In the genomic region with DNA sequence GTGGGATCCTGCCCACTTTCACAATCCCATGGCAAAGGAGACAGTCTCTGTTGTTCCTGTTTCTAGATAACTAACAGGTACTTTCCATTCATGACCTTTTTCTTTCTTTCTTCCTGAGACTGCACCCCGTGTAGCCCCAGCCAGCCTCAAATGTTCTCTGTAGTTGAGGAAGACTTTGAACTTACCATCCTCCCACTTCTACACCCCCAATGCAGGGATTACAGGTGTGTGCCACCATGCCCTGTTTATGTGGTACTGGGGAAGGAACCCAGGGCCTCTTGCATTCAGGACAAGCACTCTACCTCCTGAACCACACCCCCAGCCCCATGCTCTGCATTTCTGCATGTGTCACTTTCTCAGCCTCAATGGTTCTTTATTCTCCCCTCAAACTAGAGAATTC, we compare ENCODE assay signal across 33 mouse cellular contexts. TPM values are rescaled to one million over a fixed set of nuclear protein-coding genes. Genes with fewer than 3 reads are reported as not detected.
A peak's percentile ranks its signal among the peaks of the same experiment; 100 is the strongest.
DNase-seq lines count a peak whose midpoint lies in the region; ATAC-seq lines count a peak whose summit lies in the region.
"Had no signal": no experiment of that assay in that cellular context is flagged by ENCODE, and none has a peak within 500 bp of the region (broad histone marks: within the 10 kb centered on the region; RNA-seq: fewer than 3 reads in every experiment).

No protein-coding gene starts in this region.

- peak; percentile 32 for ATAC-seq in CD4-positive, CD25-positive, alpha-beta regulatory T cell, adult 4 months
- ATAC-seq in inflammation-experienced regulatory T-cells, adult 6 months, result peak; percentile 35
- no peak for ATAC-seq in midbrain, embryonic 16.5 days
- ATAC-seq: forebrain, embryonic 15.5 days; hindbrain, embryonic 16.5 days; liver, embryonic 12.5 days; liver, postnatal 0 days; lung, postnatal 0 days; midbrain, embryonic 13.5 days; Patski had no signal

- no peak overlapping the region for H3K9ac ChIP-seq in midbrain, embryonic 16.5 days (ENCODE audit: low read depth, low read length)
- H3K9ac ChIP-seq: embryonic facial prominence, embryonic 13.5 days; forebrain, embryonic 15.5 days; heart, embryonic 13.5 days; kidney, embryonic 15.5 days; liver, embryonic 12.5 days; liver, postnatal 0 days; midbrain, embryonic 13.5 days; neural tube, embryonic 15.5 days had no signal

- H3K9me3 ChIP-seq in midbrain, embryonic 16.5 days (replicated peaks; ENCODE audit: control insufficient read depth, low read length, poor library complexity, severe bottlenecking), result no peaks in the 10 kb centered on the region
- H3K9me3 ChIP-seq: embryonic facial prominence, embryonic 13.5 days; forebrain, embryonic 10.5 days; forebrain, embryonic 15.5 days; heart, embryonic 13.5 days; kidney, embryonic 15.5 days; liver, embryonic 12.5 days; midbrain, embryonic 13.5 days; neural tube, embryonic 15.5 days had no signal

- H3K36me3 ChIP-seq in midbrain, embryonic 16.5 days (ENCODE audit: control insufficient read depth, insufficient read depth, low read length), result no peaks in the 10 kb centered on the region
- H3K36me3 ChIP-seq: embryonic facial prominence, embryonic 13.5 days; forebrain, embryonic 10.5 days; forebrain, embryonic 15.5 days; heart, embryonic 13.5 days; kidney, embryonic 15.5 days; liver, embryonic 12.5 days; midbrain, embryonic 13.5 days; neural tube, embryonic 15.5 days had no signal

- no peaks in the 10 kb centered on the region for H3K4me1 ChIP-seq in midbrain, embryonic 16.5 days (ENCODE audit: control insufficient read depth, insufficient read depth, low read length)
- H3K4me1 ChIP-seq: embryonic facial prominence, embryonic 13.5 days; forebrain, embryonic 10.5 days; forebrain, embryonic 15.5 days; heart, embryonic 13.5 days; kidney, embryonic 15.5 days; midbrain, embryonic 13.5 days; neural tube, embryonic 15.5 days had no signal

- 83% methylated on average over 1 of the region's 1 CpGs for WGBS in midbrain, embryonic 16.5 days

- H3K4me3 ChIP-seq in midbrain, embryonic 16.5 days (ENCODE audit: low read depth, low read length), result no peak overlapping the region
- H3K4me3 ChIP-seq: embryonic facial prominence, embryonic 13.5 days; forebrain, embryonic 10.5 days; forebrain, embryonic 15.5 days; gastrocnemius, adult 2 months; heart, adult 2 months; heart, embryonic 13.5 days; kidney, embryonic 15.5 days; liver, embryonic 12.5 days; midbrain, embryonic 13.5 days; neural tube, embryonic 15.5 days had no signal

- H3K27me3 ChIP-seq in midbrain, embryonic 16.5 days (ENCODE audit: control insufficient read depth, insufficient read depth, low read depth, low read length), result no peaks in the 10 kb centered on the region; the same call in 1 of the 2 replicates
- H3K27me3 ChIP-seq: embryonic facial prominence, embryonic 13.5 days; forebrain, embryonic 15.5 days; heart, embryonic 13.5 days; neural tube, embryonic 15.5 days; Patski had no signal

- no peak overlapping the region for H3K27ac ChIP-seq in midbrain, embryonic 16.5 days (ENCODE audit: low read length)
- H3K27ac ChIP-seq: embryonic facial prominence, embryonic 13.5 days; forebrain, embryonic 10.5 days; forebrain, embryonic 15.5 days; gastrocnemius, adult 2 months; heart, adult 2 months; heart, embryonic 13.5 days; kidney, embryonic 15.5 days; liver, embryonic 12.5 days; macrophage; midbrain, embryonic 13.5 days; neural tube, embryonic 15.5 days had no signal

- no peak overlapping the region for H3K4me2 ChIP-seq in midbrain, embryonic 16.5 days (ENCODE audit: low read length)
- H3K4me2 ChIP-seq: embryonic facial prominence, embryonic 13.5 days; forebrain, embryonic 15.5 days; heart, embryonic 13.5 days; kidney, embryonic 15.5 days; liver, embryonic 12.5 days; midbrain, embryonic 13.5 days; neural tube, embryonic 15.5 days had no signal

- peak; percentile 9 to 23 for DNase-seq in thymus, postnatal 10 days (ENCODE audit: low spot score in 2 of 2)
- no peak for DNase-seq in left cerebral cortex, adult 18-20 months (ENCODE audit: low spot score in 2 of 2)
- DNase-seq in right cerebral cortex, postnatal 4 days, result no peak
- DNase-seq: adrenal gland, postnatal 14 days; B cell, adult 2 months; cerebellum, adult 11 months; cerebellum, adult 9-10 months; cerebellum, postnatal 36 days; gastrocnemius, adult 2 months; gastrocnemius, postnatal 36 days; heart, adult 2 months; heart, postnatal 14 days; kidney, adult 11 months; kidney, postnatal 4 days; left cerebral cortex, postnatal 4 days; liver, postnatal 0 days; right cerebral cortex, postnatal 25 days; spleen, adult 18-20 months had no signal

RNA-seq across cellular contexts. Expression of a gene that starts 47.7 kb away (rescaled TPM):
- polyA plus RNA-seq in CD4-positive, CD25-positive, alpha-beta regulatory T cell, adult 4 months (2017; shearing (Covaris generic)), result 10 to 100 TPM; 15.8 to 18.6 TPM
- polyA plus RNA-seq in inflammation-experienced regulatory T-cells, adult 6 months (2017; shearing (Covaris generic)), result 10 to 100 TPM; 11.0 to 25.6 (median 21.9) TPM
- 137 and 150 TPM in 2 replicates for polyA plus RNA-seq in midbrain, embryonic 16.5 days (2015; fragmentation: Nextera tagmentation; extraction: Ambion mirVana)
- total RNA-seq in left cerebral cortex, adult 18-20 months (2021), result 100 to 1,000 TPM; 208 to 211 TPM

Comparison
In these comparisons a context has a peak if more than half of its experiments do, and no peak if none do; other contexts are left out.
1. DNase-seq: peak in thymus, postnatal 10 days (2 of 2); none in left cerebral cortex, adult 18-20 months (0 of 2) and right cerebral cortex, postnatal 4 days (single experiment).